Mouse (Mus musculus) liver, adult (tissue): ENCODE measurements around the gene Clec4g.

Experiments used
- GATA4 ChIP-seq: IDR thresholded peaks from 2 replicates; pipeline ENCODE4 v1.6.1; 2014; ENCODE audit warnings: mild to moderate bottlenecking, low read length; ENCODE audit not compliant: insufficient replicate concordance

Clec4g gene

GRCm38 (mm10) chr8:3685422-3685821 is 35.0 kb downstream of the Clec4g start:
- TF ChIP-seq GATA4, result no peak

GRCm38 (mm10) chr8:3684530-3684929 is 35.9 kb downstream of the Clec4g start:
- no peak for TF ChIP-seq GATA4

- no peak for TF ChIP-seq GATA4
Observed at GRCm38 (mm10) chr8:3683408-3684176, 36.9 kb downstream of the Clec4g start.

GRCm38 (mm10) chr8:3682435-3682834 is 38.0 kb downstream of the Clec4g start:
- TF ChIP-seq GATA4, result no peak

- TF ChIP-seq GATA4, result no peak
Observed at GRCm38 (mm10) chr8:3679656-3680055, 40.8 kb downstream of the Clec4g start.

GRCm38 (mm10) chr8:3679236-3679635 is 41.2 kb downstream of the Clec4g start:
- no peak for TF ChIP-seq GATA4

GRCm38 (mm10) chr8:3678831-3679230 is 41.6 kb downstream of the Clec4g start:
- no peak for TF ChIP-seq GATA4

- no peak for TF ChIP-seq GATA4
Observed at GRCm38 (mm10) chr8:3676993-3677579, 43.4 kb downstream of the Clec4g start.

- no peak for TF ChIP-seq GATA4
Observed at GRCm38 (mm10) chr8:3676131-3676992, 44.1 kb downstream of the Clec4g start, which contains the start of gene Trappc5. Trappc5 (plus strand) TSS chr8:3676299.

- no peak for TF ChIP-seq GATA4
Observed at GRCm38 (mm10) chr8:3674671-3675070, 45.8 kb downstream of the Clec4g start.

GRCm38 (mm10) chr8:3671980-3672491 is 48.4 kb downstream of the Clec4g start, which contains the start of gene Fcor:
Fcor (minus strand) TSS chr8:3672362.
- 0 out of 2 replicates have a peak, but pooled peaks have one; percentile 6 for TF ChIP-seq GATA4

GRCm38 (mm10) chr8:3670388-3670787 is 50.1 kb downstream of the Clec4g start:
- no peak for TF ChIP-seq GATA4

- TF ChIP-seq GATA4, result no peak
Observed at GRCm38 (mm10) chr8:3665507-3665906, 54.9 kb downstream of the Clec4g start, which contains the start of gene Mcemp1. Mcemp1 (plus strand) TSS chr8:3665754.

GRCm38 (mm10) chr8:3664405-3664804 is 56.0 kb downstream of the Clec4g start:
- TF ChIP-seq GATA4, result no peak

- no peak for TF ChIP-seq GATA4
Observed at GRCm38 (mm10) chr8:3660889-3661288, 59.6 kb downstream of the Clec4g start.
